Mouse (Mus musculus): ENCODE results near the gene Lipo2.
"Not testable (repeated sequence)": the region's sequence is repeated elsewhere in the genome, so short reads cannot be mapped to it uniquely, and the experiment has no call there.

The Lipo2 gene

GRCm38 (mm10) chr19:33751259-33751658 lies at the start of gene Lipo2:
Gene Lipo2, minus strand, starts transcription at chr19:33751359.
- DNase-seq = not testable (repeated sequence)

- not testable (repeated sequence) for DNase-seq
Measured at GRCm38 (mm10) chr19:33787359-33787758, 36.2 kb upstream of the Lipo2 start, which contains the start of gene Lipo1. Gene Lipo1, minus strand, starts transcription at chr19:33787459.

- DNase-seq = no peak
Measured at GRCm38 (mm10) chr19:33786576-33787277, 35.6 kb upstream of the Lipo2 start.

GRCm38 (mm10) chr19:33761287-33762086 lies 10.3 kb upstream of the Lipo2 start, which contains the start of gene Lipo3:
Gene Lipo3, minus strand, starts transcription at chr19:33761951.
- DNase-seq = peak; percentile 3

All from liver (tissue).